Mouse (Mus musculus): ENCODE measurements around the gene Cdk4.

The Cdk4 gene

GRCm38 (mm10) chr10:127099191-127099590 lies 35.9 kb downstream of the Cdk4 start:
- no peak for DNase-seq (ENCODE audit: low read depth, low spot score)

GRCm38 (mm10) chr10:127099868-127100267 lies 36.5 kb downstream of the Cdk4 start:
- no peak for DNase-seq (ENCODE audit: low read depth, low spot score)

GRCm38 (mm10) chr10:127100414-127100813 lies 37.1 kb downstream of the Cdk4 start:
- DNase-seq (ENCODE audit: low read depth, low spot score): no peak

- DNase-seq (ENCODE audit: low read depth, low spot score): no peak
These were observed 37.8 kb downstream of the Cdk4 start for GRCm38 (mm10) chr10:127101151-127101550.

GRCm38 (mm10) chr10:127103631-127104030 lies 40.3 kb downstream of the Cdk4 start:
- no peak for DNase-seq (ENCODE audit: low read depth, low spot score)

GRCm38 (mm10) chr10:127107563-127108261 lies 44.4 kb downstream of the Cdk4 start:
- no peak for DNase-seq (ENCODE audit: low read depth, low spot score)

- no peak for DNase-seq (ENCODE audit: low read depth, low spot score)
These were observed 44.9 kb downstream of the Cdk4 start for GRCm38 (mm10) chr10:127108262-127108583.

GRCm38 (mm10) chr10:127111001-127111887 lies 47.9 kb downstream of the Cdk4 start:
- DNase-seq (ENCODE audit: low read depth, low spot score): no peak

GRCm38 (mm10) chr10:127114408-127114807 lies 51.1 kb downstream of the Cdk4 start:
- no peak for DNase-seq (ENCODE audit: low read depth, low spot score)

GRCm38 (mm10) chr10:127115068-127115467 lies 51.7 kb downstream of the Cdk4 start:
- DNase-seq (ENCODE audit: low read depth, low spot score): no peak
